Mouse (Mus musculus): ENCODE data around the gene Nus1.

Gene Nus1

DNA sequence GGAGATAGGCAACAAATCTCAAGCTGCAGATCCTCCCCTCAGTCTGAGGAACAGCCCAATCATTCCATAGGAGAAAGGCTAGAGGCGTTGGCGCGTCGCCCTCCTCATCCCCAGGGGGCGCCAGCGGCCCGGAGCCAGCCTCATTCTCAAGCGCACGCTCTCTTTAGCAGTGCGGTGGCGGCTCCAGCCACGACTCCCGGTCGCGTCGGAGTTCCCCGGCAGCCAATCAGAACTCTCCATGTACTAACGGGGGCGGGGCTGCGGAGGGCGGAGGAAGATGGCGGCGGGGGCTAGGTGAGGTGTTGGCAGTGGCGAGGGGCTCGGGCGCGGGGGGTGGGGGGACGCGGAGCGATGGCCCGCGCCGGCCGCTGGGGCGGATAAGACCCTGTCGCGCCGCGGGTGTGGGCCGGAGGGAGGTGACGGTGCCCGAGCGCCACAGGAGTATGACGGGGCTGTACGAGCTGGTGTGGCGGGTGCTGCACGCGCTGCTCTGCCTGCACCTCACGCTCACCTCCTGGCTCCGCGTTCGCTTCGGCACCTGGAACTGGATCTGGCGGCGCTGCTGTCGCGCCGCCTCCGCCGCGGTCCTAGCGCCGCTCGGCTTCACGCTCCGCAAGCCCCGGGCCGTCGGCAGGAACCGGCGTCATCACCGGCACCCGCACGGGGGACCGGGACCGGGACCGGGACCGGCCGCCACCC, at the start of gene Nus1:
TSS of gene Nus1 (plus strand) at position 249 of the 699 bp plus-strand sequence.
- peak; percentile 96 to 97 for DNase-seq

GRCm38 (mm10) chr10:52368376-52368775, 49.0 kb upstream of the Nus1 start:
- DNase-seq, result no peak

- peak; percentile 74 to 82 for DNase-seq
These were observed 43.5 kb upstream of the Nus1 start for GRCm38 (mm10) chr10:52373834-52374233.

DNA sequence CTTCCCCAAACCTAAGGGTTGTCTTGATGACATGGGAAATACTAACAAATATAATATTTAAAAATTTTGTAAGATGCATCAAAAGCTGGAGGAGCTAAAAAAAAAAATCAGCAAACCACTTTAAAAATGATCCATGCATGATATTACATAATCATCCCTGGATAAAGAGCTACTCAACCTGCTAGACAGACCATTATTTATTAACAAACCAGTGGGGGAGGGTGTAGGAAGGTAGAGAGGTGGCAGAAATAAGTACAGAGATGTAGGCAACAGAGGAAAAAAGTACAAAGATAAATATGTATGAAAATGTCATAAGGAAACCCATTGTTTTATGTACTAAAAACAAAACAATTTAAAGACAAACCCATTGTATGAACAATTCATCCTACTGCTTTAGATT, 42.7 kb upstream of the Nus1 start:
- DNase-seq, result no peak

GRCm38 (mm10) chr10:52376422-52376821, 40.9 kb upstream of the Nus1 start:
- DNase-seq, result peak; percentile 33 to 35

DNA sequence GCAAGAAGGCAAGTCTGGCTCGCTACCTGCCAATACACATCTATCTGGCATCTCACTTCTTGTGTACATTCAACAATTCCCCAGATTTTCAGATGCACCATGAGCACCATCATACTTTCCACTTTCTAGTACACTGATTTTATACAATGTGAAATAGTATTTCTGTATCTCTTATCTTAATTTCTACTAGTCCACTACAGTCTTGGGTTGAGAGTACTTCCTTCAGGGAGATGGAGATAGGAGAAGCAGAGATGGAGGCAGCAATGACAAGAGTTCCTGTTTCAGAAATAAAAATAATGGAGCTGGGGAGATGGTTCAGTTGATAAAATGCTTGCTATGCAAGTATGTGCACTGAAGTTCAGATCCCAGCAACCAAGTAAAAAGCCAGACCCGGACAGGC, 39.5 kb upstream of the Nus1 start:
- DNase-seq, result no peak

DNA sequence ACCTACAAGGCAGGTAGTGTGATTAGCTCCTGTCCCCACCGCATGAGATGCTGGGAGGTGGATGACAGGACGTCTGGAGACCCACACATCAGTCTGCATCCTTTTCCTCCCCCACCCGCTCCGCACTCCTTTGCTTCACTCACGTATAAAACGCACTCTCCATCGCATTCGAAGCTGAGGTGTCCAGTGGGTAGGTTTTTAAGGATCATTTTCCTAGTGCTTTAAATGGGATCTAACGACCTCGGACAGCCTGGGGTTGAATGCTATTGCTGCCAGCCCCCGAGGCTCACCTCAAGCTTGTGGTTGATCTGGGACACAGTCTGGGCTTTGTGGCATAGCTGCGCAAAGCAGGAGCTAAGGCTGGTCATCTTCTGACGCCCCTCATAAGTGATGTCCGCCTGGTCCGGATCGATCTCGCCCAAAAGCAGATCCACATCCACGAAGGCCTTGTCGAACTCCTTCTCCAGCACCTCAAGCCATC, 36.0 kb upstream of the Nus1 start:
- peak in 1 of 2 experiments; percentile 30 for DNase-seq

GRCm38 (mm10) chr10:52381845-52382591, 35.3 kb upstream of the Nus1 start, which contains the start of gene Gopc:
TSS of gene Gopc (minus strand) at chr10:52382124.
- peak; percentile 98 for DNase-seq

DNA sequence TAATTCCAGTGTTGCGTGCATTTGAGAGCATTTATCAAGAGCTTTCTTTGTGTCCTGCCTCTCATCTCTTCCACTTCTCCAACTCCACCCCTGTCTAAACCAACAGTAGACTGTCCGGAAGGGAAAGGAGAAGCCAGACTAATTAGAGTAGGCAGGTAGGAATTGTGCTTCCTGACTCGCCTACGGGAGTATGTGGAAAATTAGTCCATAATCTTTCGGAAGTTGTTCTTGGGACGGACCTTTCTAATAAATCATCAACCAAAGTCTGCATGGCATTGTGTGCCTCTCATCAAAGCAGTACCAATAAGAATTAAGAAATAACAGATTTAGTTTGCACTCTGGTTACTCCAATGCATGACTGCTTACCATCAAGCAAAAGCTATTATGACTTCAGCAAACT, 34.3 kb upstream of the Nus1 start:
- no peak for DNase-seq

DNA sequence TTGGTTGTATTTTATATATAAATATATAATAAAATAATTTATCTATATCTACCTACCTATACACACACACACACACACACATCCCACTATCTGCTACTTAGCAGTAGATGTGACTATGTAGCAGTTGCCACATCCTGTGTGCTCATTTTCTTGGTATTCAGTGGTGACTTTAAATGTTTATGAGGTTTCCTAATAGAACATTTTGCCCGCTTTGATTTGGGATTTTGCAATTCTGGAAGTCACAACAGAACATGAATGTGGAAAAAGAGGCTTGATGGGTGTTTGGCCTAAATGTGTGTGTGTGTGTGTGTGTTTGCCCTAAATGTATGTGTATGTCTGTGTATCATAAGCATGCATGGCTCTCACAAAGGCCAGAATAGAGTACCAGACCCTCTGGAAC, 33.8 kb upstream of the Nus1 start:
- DNase-seq, result no peak

- DNase-seq, result peak; percentile 66 to 68
These were observed 32.3 kb upstream of the Nus1 start for GRCm38 (mm10) chr10:52384823-52385610.

GRCm38 (mm10) chr10:52387192-52387591, 30.2 kb upstream of the Nus1 start:
- DNase-seq, result no peak

- DNase-seq, result no peak
These were observed 28.4 kb upstream of the Nus1 start, which contains the start of gene Nepn for GRCm38 (mm10) chr10:52388922-52389430. TSS of gene Nepn (plus strand) at chr10:52388972.

- DNase-seq, result no peak
These were observed 27.9 kb upstream of the Nus1 start for GRCm38 (mm10) chr10:52389438-52389837.

- DNase-seq, result no peak
These were observed 26.1 kb upstream of the Nus1 start for GRCm38 (mm10) chr10:52391208-52391607.

- no peak for DNase-seq
These were observed 20.7 kb upstream of the Nus1 start for GRCm38 (mm10) chr10:52396647-52397046.

DNA sequence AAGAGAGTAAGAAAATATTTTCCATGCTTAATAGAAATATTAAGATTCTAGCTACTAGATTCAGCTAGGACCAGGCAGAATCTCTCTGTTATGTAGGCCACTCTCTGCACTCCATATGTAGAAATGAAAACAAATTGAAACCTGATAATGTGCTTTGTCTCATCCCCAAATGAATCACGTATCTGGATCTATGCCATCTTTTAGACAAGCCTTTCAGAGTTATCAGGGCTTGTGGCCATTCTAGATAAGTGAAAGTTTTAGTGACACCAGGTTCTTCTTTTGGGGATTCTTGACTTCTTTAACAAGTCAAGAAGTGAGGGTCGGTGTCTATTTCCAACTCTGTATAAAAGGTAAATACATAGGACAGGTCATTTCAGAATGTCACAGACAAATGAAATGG, 18.6 kb upstream of the Nus1 start:
- DNase-seq, result no peak

GRCm38 (mm10) chr10:52399722-52400121, 17.6 kb upstream of the Nus1 start:
- no peak for DNase-seq

- no peak for DNase-seq
These were observed 12.2 kb upstream of the Nus1 start for GRCm38 (mm10) chr10:52405160-52405559.

DNA sequence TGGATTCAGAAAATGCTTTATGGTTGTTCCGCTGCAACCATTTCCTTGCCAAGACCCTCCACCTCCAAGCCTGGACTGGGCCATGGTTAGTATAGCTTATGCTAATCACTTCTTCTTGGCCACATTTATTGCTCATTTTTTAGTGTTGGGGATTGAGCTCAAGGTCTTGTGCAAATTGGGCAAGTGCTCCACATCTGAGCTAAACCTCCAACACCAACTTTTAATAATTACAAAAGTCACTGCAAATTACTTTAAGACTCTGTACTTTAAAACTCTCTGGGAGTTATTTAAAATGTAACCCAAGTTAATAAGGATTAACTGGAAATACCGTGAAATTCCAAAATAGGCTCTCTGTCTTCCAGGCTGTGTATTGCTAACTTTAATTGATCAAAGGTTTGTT, 9.8 kb upstream of the Nus1 start:
- DNase-seq, result no peak

- DNase-seq, result no peak
These were observed 2.3 kb upstream of the Nus1 start for GRCm38 (mm10) chr10:52415020-52415419.

DNA sequence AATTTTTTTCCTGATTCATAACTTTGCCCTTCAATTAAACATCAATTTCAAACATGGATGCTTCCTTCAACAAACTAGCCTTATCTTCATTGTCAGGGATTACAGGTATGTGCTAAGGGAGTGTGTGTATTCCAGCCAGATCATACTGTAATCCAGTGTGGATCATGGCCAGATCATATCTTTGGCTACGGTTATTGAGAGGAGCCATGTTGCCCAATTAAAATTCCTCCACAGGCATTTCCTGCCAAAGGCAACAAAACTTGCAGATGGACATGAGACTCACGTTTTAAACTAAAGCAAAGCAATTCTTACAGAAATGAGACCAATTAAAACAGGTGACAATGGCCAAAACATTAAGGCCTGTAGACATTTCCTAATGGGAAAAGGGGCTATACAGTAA, 889 bp upstream of the Nus1 start:
- no peak for DNase-seq

All from B cell, adult 2 months (primary cell).